Mouse (Mus musculus) frontal cortex, adult 2 months (tissue): ENCODE results near the gene Birc2. TPM values are rescaled to one million over a fixed set of nuclear protein-coding genes. Genes with fewer than 3 reads are reported as not detected.

Source experiments
- DNase-seq, 2 experiments: peaks; one replicate each; pipeline ENCODE4 v3.0.0; 2022; ENCODE audit warnings: low spot score in 1 of 2; ENCODE audit errors: extremely low spot score in 1 of 2
- polyA plus RNA-seq: library from polyadenylated mRNA; depleted of rRNA; stranded (reverse); fragments of >200 nt; gene quantifications from 2 replicates; pipeline ENCODE4 v1.2.3, GENCODE M21; 2012

The Birc2 gene
- polyA plus RNA-seq, 1 experiment: 30.6 TPM

DNA sequence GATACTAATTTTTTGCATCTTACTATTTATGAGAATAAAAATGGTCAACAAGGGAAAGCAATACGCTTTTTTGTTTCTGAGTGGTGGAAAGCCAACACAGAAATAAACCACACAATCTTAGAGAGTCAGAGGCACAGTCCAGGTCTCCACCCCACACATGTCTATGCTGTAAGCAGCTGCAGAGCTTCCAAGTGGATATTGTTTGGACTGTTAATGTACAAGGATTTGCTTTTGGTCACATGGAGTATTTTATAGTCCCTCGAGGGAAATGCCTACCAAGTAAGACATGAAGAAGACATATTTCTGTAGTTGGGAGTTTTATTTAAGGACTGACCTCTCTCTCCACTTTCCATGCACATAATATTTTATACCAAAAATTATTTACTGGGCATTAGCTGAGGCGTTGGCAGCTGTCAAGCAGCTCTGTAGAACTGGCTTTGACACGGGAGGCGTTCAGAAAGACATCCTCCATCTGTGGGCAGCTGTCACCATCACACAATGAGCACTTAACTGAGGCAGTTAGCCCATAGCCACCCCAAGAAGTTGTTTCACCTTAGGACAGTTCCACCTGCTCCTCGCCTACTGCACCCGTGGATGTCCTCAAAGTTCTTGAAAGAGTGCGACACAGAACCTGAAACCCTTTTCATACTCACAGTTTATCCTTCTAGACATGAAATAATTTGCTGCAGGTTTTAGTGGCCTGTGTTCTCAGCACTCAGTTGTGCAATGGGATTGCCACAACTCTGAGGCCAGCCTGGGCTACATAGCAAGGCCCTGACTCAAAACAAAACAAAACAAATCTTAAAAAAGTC, 46.9 kb downstream of the Birc2 start:
- DNase-seq: no peak

GRCm38 (mm10) chr9:7788411-7788810, 48.5 kb downstream of the Birc2 start:
- DNase-seq: no peak

- no peak for DNase-seq
Observed at GRCm38 (mm10) chr9:7786086-7786485, 50.8 kb downstream of the Birc2 start.

DNA sequence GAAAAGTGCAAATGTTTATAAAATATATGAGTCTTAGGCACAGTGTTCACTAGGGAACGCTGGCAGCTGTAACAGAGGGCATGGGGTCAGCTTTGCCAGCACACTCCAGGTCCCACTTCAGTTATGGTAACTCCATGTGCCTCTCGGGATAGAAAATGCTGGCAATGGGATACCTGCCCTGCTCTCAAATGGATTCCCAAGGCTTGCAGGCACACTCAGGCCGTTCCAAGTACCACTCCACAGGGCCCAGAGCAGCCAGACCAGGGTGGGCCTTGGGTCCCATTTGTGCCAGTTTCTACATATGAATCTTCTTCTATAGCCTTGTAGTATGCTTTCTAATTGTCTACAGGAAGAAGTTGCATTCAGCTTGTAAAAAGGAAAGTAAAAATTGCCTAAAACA, 51.5 kb downstream of the Birc2 start:
- no peak for DNase-seq

DNA sequence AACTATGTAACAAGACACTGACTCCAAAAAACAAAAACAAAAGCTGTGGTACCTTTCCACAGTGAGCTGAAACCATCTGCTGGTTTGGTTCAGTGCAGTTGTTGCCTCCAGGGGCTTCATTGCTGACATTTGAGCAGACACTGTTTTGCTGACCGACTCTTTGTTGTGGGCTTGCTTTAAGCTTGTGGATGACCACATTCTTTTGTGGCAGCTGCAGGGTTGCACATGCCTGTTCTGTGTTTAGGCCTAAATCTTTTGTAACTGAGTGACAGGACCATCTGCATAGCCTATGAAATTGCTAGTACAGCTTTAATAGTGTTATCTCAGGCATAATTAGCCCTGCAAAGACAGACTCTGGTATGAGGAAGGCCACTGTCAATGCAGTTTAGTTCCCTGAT, 52.2 kb downstream of the Birc2 start:
- no peak for DNase-seq

DNA sequence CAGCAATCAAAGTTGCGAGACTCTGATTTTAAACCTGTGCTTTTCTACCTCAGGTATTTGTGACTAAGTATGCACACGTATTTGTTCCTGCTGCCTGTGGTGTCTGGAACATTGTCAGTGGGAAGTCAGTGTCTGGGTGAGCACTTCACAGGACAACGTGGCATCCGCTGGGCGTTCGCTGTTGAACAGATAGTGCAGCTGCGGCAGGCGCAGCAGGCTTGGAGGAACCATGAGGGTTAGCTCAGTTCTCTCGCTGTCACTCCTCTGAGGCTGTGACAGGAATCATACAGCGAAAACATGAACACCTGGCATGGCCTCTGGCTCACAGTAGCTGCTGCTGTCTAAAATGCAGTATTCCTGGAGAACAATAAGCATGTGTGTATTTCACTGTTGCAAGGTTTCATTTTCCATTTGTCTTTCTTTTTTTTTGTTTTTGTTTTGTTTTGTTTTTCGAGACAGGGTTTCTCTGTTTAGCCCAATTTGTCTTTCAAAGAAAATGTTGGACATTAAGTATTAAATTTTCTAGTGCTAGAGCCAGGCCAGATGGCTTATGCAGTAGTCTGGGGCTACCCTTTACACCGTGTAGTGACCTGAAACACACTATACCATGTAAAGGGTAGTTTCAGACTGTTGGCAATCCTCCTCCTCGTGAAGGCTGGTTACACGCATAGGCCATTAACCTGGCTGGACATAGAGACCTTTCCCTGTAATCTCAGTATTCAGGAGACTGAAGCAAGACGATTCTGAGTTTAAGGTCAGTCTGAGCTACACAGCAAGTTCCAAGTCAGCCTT, 52.8 kb downstream of the Birc2 start:
- no peak for DNase-seq

DNA sequence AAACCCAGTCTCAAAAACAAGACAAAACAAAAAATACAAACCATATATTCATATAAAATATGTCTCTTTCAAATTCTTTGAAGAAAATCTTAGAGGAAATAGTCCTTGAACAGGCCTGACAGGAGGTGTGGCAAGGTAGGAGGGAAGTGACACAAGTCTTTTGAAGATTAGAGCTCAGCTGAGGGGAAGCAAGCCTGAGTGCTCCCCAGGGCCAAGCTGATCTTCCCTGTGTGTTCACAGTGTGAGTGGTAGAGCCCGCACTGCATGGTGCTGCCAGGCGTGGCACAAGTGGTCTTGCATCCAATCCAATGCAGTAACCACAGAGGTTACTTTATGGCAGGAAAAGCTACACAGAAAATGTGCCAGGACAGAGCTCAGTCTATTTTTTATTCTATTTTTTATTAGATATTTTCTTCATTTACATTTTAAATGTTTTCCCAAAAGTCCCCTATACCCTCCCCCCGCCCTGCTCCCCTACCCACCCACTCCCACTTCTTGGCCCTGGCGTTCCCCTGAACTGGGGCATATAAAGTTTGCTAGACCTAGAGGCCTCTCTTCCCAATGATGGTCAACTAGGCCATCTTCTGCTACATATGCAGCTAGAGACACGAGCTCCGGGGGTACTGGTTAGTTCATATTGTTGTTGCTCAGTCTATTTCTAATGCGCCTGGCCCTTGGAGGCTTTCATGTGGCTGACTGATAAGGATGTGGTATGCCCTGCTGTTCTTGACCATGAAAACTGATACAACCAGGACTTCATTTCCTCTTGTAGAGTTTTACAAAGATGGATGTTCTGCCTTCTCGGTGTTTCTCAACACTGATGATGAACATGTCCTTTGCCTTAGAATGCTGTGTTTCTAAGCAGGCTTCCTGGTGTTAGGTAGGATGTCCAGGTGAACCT, 56.4 kb downstream of the Birc2 start:
- no peak for DNase-seq

DNA sequence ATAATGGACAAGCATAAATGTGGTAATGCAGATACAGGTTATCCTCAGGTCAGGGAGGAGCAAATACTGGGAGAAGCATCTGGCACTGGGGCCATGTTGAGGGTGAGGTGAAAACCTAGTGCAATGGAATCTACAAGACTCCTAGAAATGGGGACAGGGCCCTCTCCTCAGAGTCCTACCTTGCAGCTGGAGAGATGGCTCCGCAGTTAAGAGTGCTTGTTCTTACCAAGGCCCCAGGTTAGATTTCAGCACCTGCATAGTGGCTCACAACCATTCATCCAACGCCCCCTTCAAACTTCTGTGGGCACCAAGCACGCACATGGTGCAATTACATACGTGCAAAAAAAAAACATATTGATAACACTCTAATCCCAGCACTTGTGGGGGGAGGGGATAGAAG, 57.1 kb downstream of the Birc2 start:
- no peak for DNase-seq

- no peak for DNase-seq
Observed at GRCm38 (mm10) chr9:7778771-7779170, 58.1 kb downstream of the Birc2 start.

- no peak for DNase-seq
Observed at GRCm38 (mm10) chr9:7777652-7778051, 59.2 kb downstream of the Birc2 start.

GRCm38 (mm10) chr9:7776940-7777339, 59.9 kb downstream of the Birc2 start:
- no peak for DNase-seq

DNA sequence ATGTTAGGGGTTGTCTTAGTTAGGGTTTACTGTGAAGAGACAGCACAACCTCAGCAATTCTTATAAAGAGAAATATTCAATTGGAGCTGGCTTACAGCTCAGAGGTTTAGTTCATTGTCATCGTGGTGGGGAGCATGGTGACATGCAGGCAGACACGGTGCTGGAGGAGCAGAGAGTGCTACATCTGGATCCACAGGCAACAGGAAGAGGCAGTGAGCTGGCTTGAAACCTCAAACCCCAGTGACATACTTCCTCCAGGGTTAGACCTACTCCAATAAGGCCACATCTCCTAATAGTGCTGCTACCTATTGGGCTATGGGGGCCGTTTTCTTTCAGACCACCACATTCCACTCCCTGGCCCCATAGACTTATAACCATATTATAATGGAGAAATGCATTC, 60.9 kb downstream of the Birc2 start:
- no peak for DNase-seq

- DNase-seq: no peak
Observed at GRCm38 (mm10) chr9:7775011-7775410, 61.9 kb downstream of the Birc2 start.

DNA sequence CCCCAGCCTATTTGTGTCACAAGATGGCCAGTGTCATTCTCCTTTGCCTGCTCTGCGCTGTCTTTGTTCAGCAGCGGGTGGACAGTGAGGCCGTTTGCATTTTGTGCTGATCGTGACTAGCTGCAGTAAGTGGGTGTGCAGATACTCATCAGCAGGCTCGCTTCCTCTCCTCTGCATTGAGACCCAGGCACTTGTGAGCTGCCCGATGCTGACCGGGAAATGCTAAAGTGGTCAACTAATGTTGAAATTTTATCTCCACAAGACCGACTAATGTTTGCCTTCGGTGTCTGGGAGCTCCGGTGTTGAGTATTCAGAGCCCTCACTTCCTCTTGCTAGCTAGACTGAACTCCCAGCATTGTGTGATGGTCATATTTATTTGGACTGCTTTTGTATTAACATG, 62.3 kb downstream of the Birc2 start:
- no peak for DNase-seq

DNA sequence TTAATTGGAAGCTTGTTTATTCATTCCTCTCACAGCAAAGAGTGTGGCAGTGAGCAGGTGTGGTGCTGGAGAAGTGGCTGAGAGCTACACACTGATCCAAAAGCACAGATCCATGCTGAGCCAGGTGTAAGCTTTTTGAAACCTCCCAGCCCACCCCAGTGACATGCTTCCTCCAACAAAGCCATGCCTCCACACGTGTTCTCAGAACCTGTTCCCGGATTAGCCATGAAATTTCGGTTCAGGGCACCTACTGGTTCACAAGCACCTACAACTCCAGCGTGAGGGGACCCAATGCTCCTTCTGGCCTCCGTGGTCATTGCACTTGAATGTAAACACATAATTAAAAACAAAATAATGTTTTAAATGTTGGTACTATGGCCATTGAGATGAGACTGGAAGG, 63.2 kb downstream of the Birc2 start:
- no peak for DNase-seq

- DNase-seq: no peak
Observed at GRCm38 (mm10) chr9:7772773-7773454, 64.0 kb downstream of the Birc2 start.

DNA sequence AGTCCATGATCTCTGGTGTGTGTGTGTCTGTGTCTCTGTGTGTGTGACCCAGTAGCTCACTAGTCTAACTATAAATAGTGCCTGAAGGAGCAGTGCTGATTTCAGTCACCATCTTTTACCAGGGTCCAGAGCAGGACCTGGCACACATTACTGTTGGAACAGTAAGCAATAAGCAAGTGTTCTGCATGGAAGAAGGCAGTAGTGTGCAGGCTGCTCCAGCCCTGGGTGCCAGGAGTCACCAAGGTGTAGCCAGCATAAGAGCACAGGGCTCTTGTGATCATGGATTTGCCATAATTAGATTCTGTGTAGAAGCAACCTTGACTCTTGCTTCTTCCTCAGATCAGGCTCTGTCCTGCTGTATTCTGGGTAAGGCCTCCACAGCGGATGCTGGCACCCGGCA, 64.5 kb downstream of the Birc2 start:
- DNase-seq: no peak

GRCm38 (mm10) chr9:7769491-7769890, 67.4 kb downstream of the Birc2 start:
- DNase-seq: no peak

DNA sequence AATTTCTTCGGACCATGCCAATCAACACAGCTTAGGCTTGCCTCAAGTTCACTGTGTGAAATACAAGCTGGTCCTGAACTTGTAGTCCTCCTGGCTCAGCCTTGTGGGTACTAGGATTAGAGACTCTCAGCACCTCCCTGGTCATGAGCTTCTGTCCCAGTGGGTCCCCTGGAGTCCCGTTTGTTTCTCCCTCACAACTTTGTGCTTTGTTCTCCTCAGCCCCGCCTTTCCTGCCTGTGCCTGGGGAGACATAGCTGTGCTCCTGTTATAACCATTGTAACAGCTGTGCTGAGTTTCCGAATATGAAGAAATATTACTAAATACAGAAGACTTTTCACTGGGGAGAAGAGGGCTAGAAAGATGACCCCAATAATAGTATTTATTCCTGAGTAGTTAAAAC, 67.8 kb downstream of the Birc2 start:
- no peak for DNase-seq
